Mouse (Mus musculus) CH12.LX (cell line): ENCODE data around the gene Aldh1a7. TPM values are rescaled to one million over a fixed set of nuclear protein-coding genes. Genes with fewer than 3 reads are reported as not detected.

Experiments used
- DNase-seq: peaks from one replicate; pipeline ENCODE4 v3.0.0-alpha.2; 2013; ENCODE audit errors: extremely low read depth
- H3K27ac ChIP-seq: 2 replicates; pipeline ENCODE4 v1.5.1; 2012; ENCODE audit warnings: low read depth, mild to moderate bottlenecking, control low read depth, moderate library complexity; ENCODE audit not compliant: insufficient read depth
- H3K27me3 ChIP-seq: replicated peaks from 2 replicates; pipeline ENCODE3; 2012; ENCODE audit warnings: inconsistent platforms
- H3K36me3 ChIP-seq, 2 experiments: replicated peaks in 1 of 2; 2 replicates each; pipeline versions ENCODE3 to v1.6.1; 2012; ENCODE audit warnings: inconsistent platforms in 1 of 2, low read length in 1 of 2, mild to moderate bottlenecking in 1 of 2, mixed read lengths in 1 of 2, moderate library complexity in 1 of 2; ENCODE audit not compliant: control insufficient read depth in 1 of 2, insufficient read depth in 1 of 2
- H3K4me1 ChIP-seq, 2 experiments: 2 replicates each; pipeline ENCODE4 v1.6.1; 2012; ENCODE audit warnings: inconsistent platforms in 1 of 2, moderate library complexity in 1 of 2; ENCODE audit not compliant: insufficient read depth in 2 of 2, control insufficient read depth in 1 of 2
- H3K4me2 ChIP-seq: 2 replicates; pipeline ENCODE4 v1.6.1; 2012; ENCODE audit warnings: low read depth, mild to moderate bottlenecking, control low read depth; ENCODE audit not compliant: poor library complexity, insufficient read depth, severe bottlenecking
- H3K4me3 ChIP-seq, 3 experiments: fragments of 150-350 bp in 1 of 3; sonication (generic) in 1 of 3; replicated peaks in 1 of 3; 2 replicates each; pipeline versions ENCODE3 to v1.5.1; 2011 to 2012; ENCODE audit warnings: low read depth in 2 of 3, low read length in 2 of 3, mild to moderate bottlenecking in 2 of 3, moderate library complexity in 2 of 3, control low read depth in 1 of 3, improper control_type of control experiment in 1 of 3, inconsistent platforms in 1 of 3, mixed read lengths in 1 of 3; ENCODE audit not compliant: poor library complexity in 1 of 3
- H3K79me2 ChIP-seq: replicated peaks from 2 replicates; pipeline ENCODE4 v1.6.1; 2012; ENCODE audit warnings: mild to moderate bottlenecking, moderate library complexity; ENCODE audit not compliant: control insufficient read depth, poor library complexity, insufficient read depth, severe bottlenecking; ENCODE audit errors: extremely low read depth
- H3K9ac ChIP-seq: 2 replicates; pipeline ENCODE4 v1.6.1; 2012; ENCODE audit warnings: low read depth, mild to moderate bottlenecking, control low read depth, moderate library complexity; ENCODE audit not compliant: insufficient read depth
- H3K9me3 ChIP-seq: replicated peaks from 2 replicates; pipeline ENCODE3; 2012; ENCODE audit warnings: low read length, inconsistent platforms, mixed read lengths
- BHLHE40 ChIP-seq: IDR thresholded peaks from 2 replicates; pipeline ENCODE4 v1.6.1; 2011; ENCODE audit warnings: mild to moderate bottlenecking, low read depth, low read length, improper control_type of control experiment
- CTCF ChIP-seq, 2 experiments: IDR thresholded peaks in 1 of 2; conservative IDR thresholded peaks in 1 of 2; 2 replicates each; pipeline ENCODE4 v1.5.1; 2011 to 2012; ENCODE audit warnings: low read depth in 2 of 2, low read length in 2 of 2, improper control_type of control experiment in 1 of 2, inconsistent platforms in 1 of 2, mild to moderate bottlenecking in 1 of 2, moderate library complexity in 1 of 2
- ELF1 ChIP-seq: IDR thresholded peaks from 2 replicates; pipeline ENCODE4 v1.6.1; 2014; ENCODE audit warnings: low read depth, mild to moderate bottlenecking, inconsistent platforms, low read length, improper control_type of control experiment
- ETS1 ChIP-seq: conservative IDR thresholded peaks from 2 replicates; pipeline ENCODE4 v1.6.1; 2012; ENCODE audit warnings: low read depth, mild to moderate bottlenecking, inconsistent platforms, low read length, improper control_type of control experiment, moderate library complexity
- HCFC1 ChIP-seq: IDR thresholded peaks from 2 replicates; pipeline ENCODE4 v1.6.1; 2012; ENCODE audit warnings: low read depth, mild to moderate bottlenecking, inconsistent platforms, low read length, improper control_type of control experiment
- JUND ChIP-seq: conservative IDR thresholded peaks from 2 replicates; pipeline ENCODE4 v1.6.1; 2011; ENCODE audit warnings: low read depth, low read length, improper control_type of control experiment
- KAT2A ChIP-seq: IDR thresholded peaks from 2 replicates; pipeline ENCODE4 v1.6.1; 2012; ENCODE audit warnings: low read length, improper control_type of control experiment, inconsistent platforms; ENCODE audit not compliant: insufficient replicate concordance
- MAZ ChIP-seq: IDR thresholded peaks from 2 replicates; pipeline ENCODE4 v1.6.1; 2012; ENCODE audit warnings: low read depth, mild to moderate bottlenecking, inconsistent platforms, low read length, improper control_type of control experiment, moderate library complexity
- MYC ChIP-seq: IDR thresholded peaks from 2 replicates; pipeline ENCODE4 v1.6.1; 2011; ENCODE audit warnings: low read depth, mild to moderate bottlenecking, improper control_type of control experiment, low read length
- NELFE ChIP-seq: IDR thresholded peaks from 2 replicates; pipeline ENCODE4 v1.6.1; 2011; ENCODE audit warnings: low read depth, low read length, improper control_type of control experiment
- NRF1 ChIP-seq: IDR thresholded peaks from 2 replicates; pipeline ENCODE4 v1.6.1; 2014; ENCODE audit warnings: low read depth, mild to moderate bottlenecking, inconsistent platforms, low read length, improper control_type of control experiment, moderate library complexity
- POLR2A ChIP-seq: IDR thresholded peaks from 2 replicates; pipeline ENCODE4 v1.6.1; 2011; ENCODE audit warnings: low read depth, mild to moderate bottlenecking, improper control_type of control experiment, low read length
- POLR2AphosphoS2 ChIP-seq: IDR thresholded peaks from 2 replicates; pipeline ENCODE4 v1.6.1; 2011; ENCODE audit warnings: low read depth, low read length, improper control_type of control experiment
- SIN3A ChIP-seq: IDR thresholded peaks from 2 replicates; pipeline ENCODE4 v1.6.1; 2012; ENCODE audit warnings: low read length, improper control_type of control experiment, inconsistent platforms
- SMC3 ChIP-seq: IDR thresholded peaks from 2 replicates; pipeline ENCODE4 v1.6.1; 2011; ENCODE audit warnings: low read depth, low read length, improper control_type of control experiment
- ZMIZ1 ChIP-seq: IDR thresholded peaks from 2 replicates; pipeline ENCODE4 v1.6.1; 2012; ENCODE audit warnings: low read depth, mild to moderate bottlenecking, inconsistent platforms, low read length, improper control_type of control experiment
- ZNF384 ChIP-seq: IDR thresholded peaks from 2 replicates; pipeline ENCODE4 v1.6.1; 2012; ENCODE audit warnings: low read depth, low read length, improper control_type of control experiment, inconsistent platforms
- dilution Hi-C: fragments of 300-500 bp; cut with MboI; formaldehyde crosslinking; loops from 2 replicates; pipeline ENCODE4 v1.14.3; 2020; ENCODE audit warnings: low sequenced_read_pairs; ENCODE audit not compliant: extremely low pct_unique_long_range_greater_than_20kb, extremely low pct_ligation_motif_present
- in situ Hi-C: fragments of 300-500 bp; cut with MboI; formaldehyde crosslinking; loops from 3 replicates; pipeline ENCODE4 v1.14.3; 2019; ENCODE audit warnings: low sequenced_read_pairs, low pct_ligation_motif_present, low pct_unique_long_range_greater_than_20kb, mixed read lengths
- polyA plus RNA-seq: library from polyadenylated mRNA; unstranded; fragments of >175 nt; gene quantifications from 2 replicates; pipeline ENCODE4 v1.2.1, GENCODE M21; 2012; ENCODE audit warnings: low read depth; ENCODE audit not compliant: insufficient read length
- total RNA-seq, 2 experiments: library from RNA; depleted of rRNA; stranded (reverse); fragments of 300-350 nt in 1 of 2; fragments of >200 nt in 1 of 2; gene quantifications; 2 replicates each; pipeline ENCODE4 v1.2.3; 2012 to 2014

Aldh1a7 gene
- total and polyA plus RNA-seq, 3 experiments, result 0.47 to 2.3 (median 1.2) TPM

- no peak overlapping the region for H3K27ac ChIP-seq
- no peaks in the 10 kb centered on the region for H3K4me1 ChIP-seq
- H3K9me3 ChIP-seq, result no peaks in the 10 kb centered on the region
- H3K27me3 ChIP-seq, result no peaks in the 10 kb centered on the region
- H3K4me2 ChIP-seq, result no peak overlapping the region
- H3K9ac ChIP-seq, result no peak overlapping the region
- no peak overlapping the region for H3K4me3 ChIP-seq
- dilution Hi-C loops, result no loop called here
- DNase-seq, result no peak
- no peaks in the 10 kb centered on the region for H3K79me2 ChIP-seq
- TF ChIP-seq MYC (no peak), KAT2A (no peak), SIN3A (no peak), POLR2AphosphoS2 (no peak), ETS1 (no peak), POLR2A (no peak), BHLHE40 (no peak), ELF1 (no peak), JUND (no peak), MAZ (no peak), NELFE (no peak), CTCF (conservative IDR thresholded peaks at IDR 0.05 in 1 of 2, IDR thresholded peaks at IDR 0.05 in 1 of 2; ENCODE audit: low read depth in 2 of 2, low read length in 2 of 2) (no peak), ZMIZ1 (no peak)
- no peaks in the 10 kb centered on the region for H3K36me3 ChIP-seq
- in situ Hi-C loops, result no loop called here
Measured at GRCm38 (mm10) chr19:20715617-20716016, 11.7 kb downstream of the Aldh1a7 start.

GRCm38 (mm10) chr19:20715093-20715492 is 12.3 kb downstream of the Aldh1a7 start:
- Histone ChIP-seq H3K79me2 (no peaks in the 10 kb centered on the region), H3K27ac (no peak overlapping the region), H3K27me3 (no peaks in the 10 kb centered on the region), H3K4me1 (no peaks in the 10 kb centered on the region), H3K9me3 (no peaks in the 10 kb centered on the region), H3K9ac (no peak overlapping the region), H3K4me3 (no peak overlapping the region), H3K4me2 (no peak overlapping the region), H3K36me3 (no peaks in the 10 kb centered on the region)
- in situ Hi-C loops, result no loop called here
- DNase-seq, result no peak
- dilution Hi-C loops, result no loop called here
- TF ChIP-seq NRF1 (no peak), HCFC1 (no peak), CTCF (conservative IDR thresholded peaks at IDR 0.05 in 1 of 2, IDR thresholded peaks at IDR 0.05 in 1 of 2; ENCODE audit: low read depth in 2 of 2, low read length in 2 of 2) (no peak), ZNF384 (no peak), SMC3 (no peak), JUND (no peak), NELFE (no peak)
